Mouse (Mus musculus) adrenal gland (tissue): Measurements from ENCODE around the gene 0610012G03Rik.

Source experiments
- intact Hi-C: fragments of 180-260 bp; cut with DNase I; formaldehyde crosslinking; loops from one replicate; pipeline ENCODE4 v1.15.1; 2025

Gene 0610012G03Rik

GRCm38 (mm10) chr16:31932840-31933697 is 15.2 kb downstream of the 0610012G03Rik start:
- intact Hi-C loops, result no loop called here

DNA sequence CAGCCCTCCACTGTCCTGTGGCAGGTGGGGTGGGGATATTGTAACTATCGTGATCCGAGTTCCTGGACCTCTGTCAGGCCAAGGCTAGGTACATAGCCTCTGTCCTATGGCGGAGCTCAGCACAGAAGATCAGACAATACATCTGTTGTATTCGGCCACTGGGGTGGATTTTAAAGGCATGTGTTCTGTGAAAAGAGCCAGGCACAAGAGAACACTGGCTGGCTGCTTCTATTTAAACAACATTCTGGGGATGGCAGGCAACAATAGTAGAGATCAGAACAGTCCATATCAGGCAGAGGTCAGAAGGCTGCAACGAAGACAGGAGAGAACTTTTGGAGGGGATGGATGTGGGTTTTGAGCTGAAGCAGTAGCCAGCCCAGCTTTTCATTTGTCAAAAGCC is 16.0 kb downstream of the 0610012G03Rik start:
- intact Hi-C loops, result no loop called here

DNA sequence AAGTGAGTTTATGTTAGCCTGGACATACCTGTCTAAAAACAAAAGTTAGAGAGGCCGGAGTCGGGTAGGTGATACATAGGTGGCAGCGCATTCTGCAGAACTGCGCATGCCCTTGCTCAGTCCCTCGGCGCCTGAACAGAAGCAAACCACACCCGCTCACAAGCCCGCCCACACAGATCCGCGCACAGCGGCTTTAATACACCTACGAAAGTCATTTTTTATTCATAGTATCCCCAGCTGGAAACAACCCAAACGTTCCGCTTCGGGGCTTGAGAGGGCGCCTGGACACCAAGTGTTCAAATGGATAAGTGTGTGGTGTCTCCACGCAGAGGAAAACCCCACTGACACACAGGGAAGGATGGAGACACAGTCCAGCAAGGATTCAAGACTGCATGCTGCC is 17.0 kb downstream of the 0610012G03Rik start:
- intact Hi-C loops, result no loop called here

GRCm38 (mm10) chr16:31927412-31927811 is 20.9 kb downstream of the 0610012G03Rik start:
- intact Hi-C loops, result no loop called here

DNA sequence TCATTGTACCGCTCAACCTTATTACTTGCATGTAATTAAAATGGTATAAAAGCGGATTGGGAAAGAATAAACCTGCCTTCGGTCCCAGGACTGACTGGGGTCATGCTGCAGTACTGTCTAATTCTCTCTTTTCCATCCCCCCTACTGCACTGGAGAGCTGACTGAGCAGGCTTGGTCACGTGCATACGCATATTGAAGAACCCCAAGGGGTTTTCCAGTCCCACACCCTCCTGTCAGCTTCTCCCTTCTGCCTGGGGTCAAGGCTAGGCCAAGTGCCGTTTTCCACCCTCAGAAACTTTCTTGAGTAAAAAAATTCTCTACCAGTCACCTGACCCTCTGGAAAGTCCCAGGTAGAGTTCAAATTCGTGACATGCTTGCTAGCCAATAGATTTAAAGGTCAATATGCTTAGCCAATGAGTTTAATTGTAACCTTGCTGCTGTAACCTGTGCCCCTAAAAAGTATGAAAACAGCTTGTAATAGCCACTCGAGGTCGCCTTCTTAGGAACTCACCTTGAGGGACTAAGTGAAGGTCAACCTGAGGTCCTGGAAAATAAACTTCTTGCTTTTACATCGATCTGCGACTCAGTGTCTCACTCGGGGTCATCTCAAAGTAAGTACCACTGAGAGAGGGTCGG is 21.6 kb downstream of the 0610012G03Rik start:
- intact Hi-C loops, result no loop called here

GRCm38 (mm10) chr16:31926091-31926490 is 22.2 kb downstream of the 0610012G03Rik start:
- intact Hi-C loops, result no loop called here

- intact Hi-C loops, result no loop called here
Measured at GRCm38 (mm10) chr16:31924368-31924767, 23.9 kb downstream of the 0610012G03Rik start.

DNA sequence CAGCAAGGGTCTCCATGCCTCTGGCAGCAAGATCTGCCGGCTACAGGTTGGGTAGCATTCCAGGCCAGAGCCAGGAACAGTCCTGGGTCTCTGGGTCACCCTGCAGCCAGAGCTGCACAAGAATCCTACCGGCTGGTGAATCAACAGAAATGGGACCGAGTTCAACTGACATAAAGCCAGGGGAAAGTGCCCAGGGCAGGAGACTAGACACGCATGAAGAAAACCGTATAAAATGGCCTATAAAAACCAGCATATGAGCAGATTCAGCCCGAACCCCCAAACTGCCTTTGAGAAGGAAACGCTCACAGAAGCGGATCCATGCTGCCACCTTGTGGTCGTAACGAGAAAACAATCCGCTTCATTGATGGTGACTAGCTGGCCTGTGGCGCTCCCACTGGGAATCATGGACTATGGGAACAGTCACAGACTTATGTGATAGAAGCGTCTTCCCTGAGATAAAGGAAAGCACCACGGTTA is 30.0 kb downstream of the 0610012G03Rik start:
- intact Hi-C loops, result loop anchor here (1.0 to 10.0 kb wide), 3 partner anchors 39 to 453 kb away; no protein-coding TSS in a partner anchor

DNA sequence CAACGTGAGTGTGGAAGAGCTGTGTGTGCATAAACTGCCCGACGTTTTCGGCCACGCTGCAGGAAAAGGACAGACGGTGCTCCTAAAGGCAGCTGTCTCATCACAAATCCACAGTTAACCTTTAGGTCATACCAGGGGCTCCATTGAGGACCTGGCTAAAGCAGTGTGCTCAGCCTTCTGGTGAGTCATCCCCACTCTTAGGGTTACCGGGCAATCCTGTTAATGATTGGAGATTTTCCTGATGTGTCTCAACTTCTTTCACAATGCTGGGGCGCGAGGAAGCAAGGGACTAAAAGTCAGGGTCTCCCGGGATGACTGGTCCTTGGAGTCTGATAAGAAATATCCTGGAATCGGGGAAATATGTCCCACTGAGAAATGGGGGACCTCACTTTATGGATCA is 30.5 kb downstream of the 0610012G03Rik start:
- intact Hi-C loops, result loop anchor here (1.0 to 10.0 kb wide), 3 partner anchors 38 to 453 kb away; no protein-coding TSS in a partner anchor

DNA sequence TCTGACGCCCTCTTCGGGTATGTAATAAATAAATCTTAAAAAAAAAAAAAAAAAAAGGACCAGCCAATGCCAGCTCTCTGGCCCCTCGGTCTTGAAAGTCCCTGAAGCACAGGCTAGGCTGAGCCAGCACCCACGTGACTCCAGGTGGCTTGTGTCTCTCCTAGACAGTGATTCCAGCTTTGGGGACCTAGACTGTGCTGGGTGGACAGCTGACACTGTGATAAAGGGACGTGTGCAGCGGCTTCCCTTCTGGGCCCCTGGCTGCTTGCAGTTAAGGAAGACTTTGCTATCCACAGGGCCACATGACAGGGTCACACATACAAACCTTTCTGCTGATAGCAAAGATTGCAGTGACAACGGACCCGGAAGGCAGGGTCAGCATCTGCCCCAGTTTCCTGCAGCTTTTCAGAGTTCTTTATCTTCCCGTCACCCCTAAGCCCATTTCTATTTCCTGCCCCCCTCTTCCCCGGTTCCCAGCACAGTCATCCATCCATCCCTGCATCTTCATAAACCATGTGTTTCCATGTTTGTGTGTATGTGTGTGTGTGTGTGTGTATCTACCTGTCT is 37.9 kb downstream of the 0610012G03Rik start:
- intact Hi-C loops, result loop anchor here (10.0 kb wide), 1 partner anchor 446 kb away; no protein-coding TSS in a partner anchor

DNA sequence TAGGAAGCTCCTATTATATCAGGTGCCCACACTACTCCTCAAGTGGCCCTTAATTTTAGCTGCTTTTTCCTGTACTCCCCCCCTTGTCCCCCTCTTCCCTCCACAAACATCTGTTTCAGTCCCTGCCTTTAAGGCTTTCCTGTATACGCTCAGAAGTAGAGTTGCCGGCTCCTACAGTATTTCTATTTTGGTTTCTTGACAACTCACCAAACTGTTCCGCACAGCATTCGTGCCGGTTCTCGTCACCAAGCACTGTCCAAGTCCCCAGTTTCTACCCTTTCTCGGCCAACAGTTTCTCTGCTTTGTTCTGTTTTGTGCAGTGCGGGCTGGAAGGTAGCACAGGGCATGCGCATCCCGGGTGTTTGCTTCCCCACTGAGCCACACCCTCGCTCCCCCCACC is 39.3 kb downstream of the 0610012G03Rik start:
- intact Hi-C loops, result no loop called here

DNA sequence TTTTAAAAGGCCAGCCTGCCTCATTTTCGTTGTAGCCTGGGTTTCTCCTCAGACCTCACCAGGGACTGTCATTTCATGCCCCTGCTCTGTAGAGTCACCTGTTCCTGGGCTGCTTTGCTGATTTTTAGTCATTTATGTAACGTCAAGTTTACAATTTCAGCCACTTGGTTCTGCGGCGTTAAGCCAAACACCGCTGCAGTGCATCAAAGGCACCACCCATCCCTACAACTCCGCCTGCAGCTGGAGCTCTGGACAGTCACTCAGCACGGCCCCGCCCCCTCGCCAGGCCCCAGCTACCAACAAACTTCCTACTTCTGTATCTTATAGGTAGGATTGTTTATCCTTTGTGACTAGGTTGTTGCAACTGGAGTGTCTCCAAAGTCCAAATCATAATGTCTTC is 41.4 kb downstream of the 0610012G03Rik start:
- intact Hi-C loops, result no loop called here

- intact Hi-C loops, result no loop called here
Measured at GRCm38 (mm10) chr16:31905891-31906825, 42.1 kb downstream of the 0610012G03Rik start.

GRCm38 (mm10) chr16:31905331-31905730 is 43.0 kb downstream of the 0610012G03Rik start:
- intact Hi-C loops, result no loop called here

- intact Hi-C loops, result no loop called here
Measured at GRCm38 (mm10) chr16:31903239-31903638, 45.1 kb downstream of the 0610012G03Rik start.

- intact Hi-C loops, result no loop called here
Measured at GRCm38 (mm10) chr16:31901886-31902285, 46.4 kb downstream of the 0610012G03Rik start.

DNA sequence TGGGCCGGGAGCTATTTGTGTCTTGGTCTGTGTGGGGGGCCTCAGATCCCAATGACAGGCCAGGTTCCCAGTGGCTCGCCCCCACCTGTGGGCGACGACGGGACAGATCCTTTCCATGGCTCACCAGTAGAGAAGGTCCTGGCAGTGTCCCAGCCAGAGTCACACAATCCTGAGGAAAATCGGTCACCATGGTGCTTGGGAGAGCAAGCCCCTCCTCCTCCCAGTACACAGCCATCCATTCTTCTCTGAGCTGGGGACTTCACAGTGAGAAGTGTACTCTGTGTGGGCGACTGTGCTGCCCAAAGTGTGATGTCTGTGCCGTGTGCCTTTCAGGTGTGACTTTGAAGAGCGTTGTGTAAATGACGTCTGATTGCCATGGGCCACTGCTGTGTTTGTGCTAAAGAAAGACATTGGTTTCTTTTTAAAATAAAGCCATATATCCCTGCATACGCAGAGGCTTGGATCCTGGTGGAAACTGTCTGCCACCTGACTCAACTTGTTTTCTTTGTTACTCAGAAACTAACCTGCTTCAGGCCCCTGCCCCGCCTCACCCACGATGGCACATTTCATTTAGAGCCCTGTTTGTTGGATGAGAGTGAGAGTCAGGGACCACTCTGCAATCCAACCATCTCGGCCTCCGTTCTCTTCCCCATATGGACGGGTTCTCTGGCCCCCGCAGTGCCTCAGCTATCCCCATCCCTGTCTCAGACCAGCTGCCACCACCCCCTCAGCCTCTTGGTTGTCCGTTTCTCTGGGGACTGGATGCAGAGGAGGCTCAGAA is 49.6 kb downstream of the 0610012G03Rik start:
- intact Hi-C loops, result no loop called here
